Mouse (Mus musculus): Measurements from ENCODE around the gene Armh3.

DNA sequence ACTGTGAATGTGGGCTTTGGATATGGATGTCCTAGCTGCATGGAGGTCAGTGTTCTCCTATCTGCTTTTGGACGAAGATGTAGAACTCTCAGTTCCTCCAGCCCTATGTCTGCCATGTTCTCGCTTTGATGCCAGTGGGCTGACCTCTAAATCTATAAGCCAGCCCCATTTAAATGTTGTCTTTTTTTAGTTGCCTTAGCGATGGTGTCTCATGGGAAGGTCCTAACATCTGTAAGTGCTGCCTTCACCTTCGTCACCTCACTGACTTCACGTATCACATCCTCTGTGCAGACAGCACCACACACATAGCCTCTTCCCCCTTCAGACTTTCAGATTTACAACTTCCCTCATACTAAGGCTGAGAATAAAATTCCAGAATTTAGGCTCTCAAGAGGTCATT, 97.5 kb downstream of the Armh3 start:
- TF ChIP-seq CTCF (IDR thresholded peaks at IDR 0.05; ENCODE audit: borderline replicate concordance, insufficient read depth, low read length) (no peak), POLR2A (IDR thresholded peaks at IDR 0.05; ENCODE audit: low read depth, low read length) (no peak)
